Mouse (Mus musculus) small intestine, adult 2 months (tissue): Measurements from ENCODE around the gene Gm29776. TPM values are rescaled to one million over a fixed set of nuclear protein-coding genes. Genes with fewer than 3 reads are reported as not detected.

Experiments used
- H3K27ac ChIP-seq: fragments of 200-500 bp; 2 replicates; pipeline ENCODE4 v1.5.1; 2012; ENCODE audit warnings: low read depth, low read length, control low read depth, inconsistent platforms; ENCODE audit not compliant: insufficient read depth
- H3K27me3 ChIP-seq: fragments of 200-500 bp; 2 replicates; pipeline ENCODE4 v1.6.1; 2012; ENCODE audit warnings: mild to moderate bottlenecking, moderate library complexity, low read length, inconsistent platforms; ENCODE audit not compliant: control insufficient read depth, insufficient read depth
- H3K36me3 ChIP-seq: fragments of 200-500 bp; 2 replicates; pipeline ENCODE4 v1.6.1; 2012; ENCODE audit warnings: mild to moderate bottlenecking, low read length, control low read depth, inconsistent platforms; ENCODE audit not compliant: control insufficient read depth, insufficient read depth
- H3K4me1 ChIP-seq: fragments of 200-500 bp; 2 replicates; pipeline ENCODE4 v1.6.1; 2012; ENCODE audit warnings: low read length, inconsistent platforms, mixed read lengths; ENCODE audit not compliant: control insufficient read depth, insufficient read depth, insufficient read length
- H3K4me3 ChIP-seq: fragments of 200-500 bp; 2 replicates; pipeline ENCODE4 v1.5.1; 2012; ENCODE audit warnings: low read depth, mild to moderate bottlenecking, control low read depth, inconsistent platforms, low read length, moderate library complexity
- CTCF ChIP-seq: fragments of 200-500 bp; IDR thresholded peaks from 2 replicates; pipeline ENCODE4 v1.5.1; 2012; ENCODE audit warnings: low read depth, mild to moderate bottlenecking, control low read depth, inconsistent platforms, low read length, moderate library complexity, mixed read lengths; ENCODE audit not compliant: insufficient replicate concordance, insufficient read length; ENCODE audit errors: extremely low read depth
- POLR2A ChIP-seq: fragments of 200-500 bp; IDR thresholded peaks from 2 replicates; pipeline ENCODE4 v1.6.1; 2012; ENCODE audit warnings: low read depth, mild to moderate bottlenecking, control low read depth, inconsistent platforms, low read length, moderate library complexity
- WGBS: fragments of 180-500 bp; shearing (Covaris S2); methylation state at CpG from one replicate; pipeline ENCODE4 v1.1.7; 2018; 5-methylcytosine and 5-hydroxymethylcytosine counted together
- polyA plus RNA-seq: library from polyadenylated mRNA; depleted of rRNA; stranded (reverse); fragments of >200 nt; gene quantifications from 2 replicates; pipeline ENCODE4 v1.2.3, GENCODE M21; 2012

Gene Gm29776
- polyA plus RNA-seq, 1 experiment = not detected

- no peak overlapping the region for H3K4me3 ChIP-seq
- H3K36me3 ChIP-seq = peaks cover 54% of the 10 kb centered on the region
- H3K27ac ChIP-seq = no peak overlapping the region
- WGBS = 46% methylated on average over 4 of the region's 4 CpGs
- no peaks in the 10 kb centered on the region for H3K4me1 ChIP-seq
- TF ChIP-seq POLR2A (no peak), CTCF (peak; percentile 68; the same call in 1 of the 2 replicates)
- H3K27me3 ChIP-seq = no peaks in the 10 kb centered on the region
Observed at GRCm38 (mm10) chr14:54669381-54669780, 29.3 kb downstream of the Gm29776 start.

GRCm38 (mm10) chr14:54664477-54665222 is 34.0 kb downstream of the Gm29776 start:
- H3K36me3 ChIP-seq = peaks cover 76% of the 10 kb centered on the region
- WGBS = 90% methylated on average over 10 of the region's 10 CpGs
- H3K27ac ChIP-seq = no peak overlapping the region
- H3K27me3 ChIP-seq = no peaks in the 10 kb centered on the region
- H3K4me1 ChIP-seq = no peaks in the 10 kb centered on the region
- H3K4me3 ChIP-seq = no peak overlapping the region
- no peak for TF ChIP-seq POLR2A
- no peak for TF ChIP-seq CTCF

- no peak for TF ChIP-seq CTCF
- TF ChIP-seq POLR2A = no peak
- no peaks in the 10 kb centered on the region for H3K4me1 ChIP-seq
- WGBS = 83% methylated on average over 2 of the region's 2 CpGs
- no peak overlapping the region for H3K27ac ChIP-seq
- H3K4me3 ChIP-seq = no peak overlapping the region
- H3K27me3 ChIP-seq = no peaks in the 10 kb centered on the region
- peaks cover 80% of the 10 kb centered on the region for H3K36me3 ChIP-seq
Observed at GRCm38 (mm10) chr14:54660009-54660408, 38.6 kb downstream of the Gm29776 start.

- H3K36me3 ChIP-seq = peaks cover 51% of the 10 kb centered on the region
Observed at GRCm38 (mm10) chr14:54653496-54653895, 45.1 kb downstream of the Gm29776 start.

GRCm38 (mm10) chr14:54652787-54653186 is 45.8 kb downstream of the Gm29776 start:
- H3K36me3 ChIP-seq = peaks cover 52% of the 10 kb centered on the region
- no peak overlapping the region for H3K4me3 ChIP-seq

More at GRCm38 (mm10) chr14:54653496-54653895, 45.1 kb downstream of the Gm29776 start:
- WGBS = 3% methylated on average over 12 of the region's 12 CpGs
- TF ChIP-seq CTCF = no peak
- TF ChIP-seq POLR2A = no peak
- Histone ChIP-seq H3K4me1 (no peaks in the 10 kb centered on the region; the same call in 1 of the 2 replicates), H3K27ac (no peak overlapping the region), H3K4me3 (peak overlapping the region; percentile 74), H3K27me3 (no peaks in the 10 kb centered on the region)

GRCm38 (mm10) chr14:54651556-54651955 is 47.1 kb downstream of the Gm29776 start:
- Histone ChIP-seq H3K36me3 (peaks cover 50% of the 10 kb centered on the region), H3K27ac (no peak overlapping the region), H3K27me3 (no peaks in the 10 kb centered on the region), H3K4me1 (no peaks in the 10 kb centered on the region; the same call in 1 of the 2 replicates), H3K4me3 (no peak overlapping the region)
- 75% methylated on average over 4 of the region's 4 CpGs for WGBS
- no peak for TF ChIP-seq POLR2A
- no peak for TF ChIP-seq CTCF

More at GRCm38 (mm10) chr14:54652787-54653186, 45.8 kb downstream of the Gm29776 start:
- Histone ChIP-seq H3K4me1 (no peaks in the 10 kb centered on the region; the same call in 1 of the 2 replicates), H3K27me3 (no peaks in the 10 kb centered on the region), H3K27ac (no peak overlapping the region)
- 3% methylated on average over 7 of the region's 7 CpGs for WGBS
- TF ChIP-seq POLR2A = no peak
- no peak for TF ChIP-seq CTCF

- 49% methylated on average over 23 of the region's 23 CpGs for WGBS
- Histone ChIP-seq H3K4me1 (no peaks in the 10 kb centered on the region; the same call in 1 of the 2 replicates), H3K36me3 (peaks cover 52% of the 10 kb centered on the region), H3K27ac (no peak overlapping the region), H3K27me3 (no peaks in the 10 kb centered on the region), H3K4me3 (no peak overlapping the region)
- TF ChIP-seq CTCF (peak; percentile 91; the same call in 1 of the 2 replicates), POLR2A (no peak)
Observed at GRCm38 (mm10) chr14:54650621-54651454, 47.8 kb downstream of the Gm29776 start.
